ENCODE assay signal across 8 mouse cellular contexts in the genomic region with DNA sequence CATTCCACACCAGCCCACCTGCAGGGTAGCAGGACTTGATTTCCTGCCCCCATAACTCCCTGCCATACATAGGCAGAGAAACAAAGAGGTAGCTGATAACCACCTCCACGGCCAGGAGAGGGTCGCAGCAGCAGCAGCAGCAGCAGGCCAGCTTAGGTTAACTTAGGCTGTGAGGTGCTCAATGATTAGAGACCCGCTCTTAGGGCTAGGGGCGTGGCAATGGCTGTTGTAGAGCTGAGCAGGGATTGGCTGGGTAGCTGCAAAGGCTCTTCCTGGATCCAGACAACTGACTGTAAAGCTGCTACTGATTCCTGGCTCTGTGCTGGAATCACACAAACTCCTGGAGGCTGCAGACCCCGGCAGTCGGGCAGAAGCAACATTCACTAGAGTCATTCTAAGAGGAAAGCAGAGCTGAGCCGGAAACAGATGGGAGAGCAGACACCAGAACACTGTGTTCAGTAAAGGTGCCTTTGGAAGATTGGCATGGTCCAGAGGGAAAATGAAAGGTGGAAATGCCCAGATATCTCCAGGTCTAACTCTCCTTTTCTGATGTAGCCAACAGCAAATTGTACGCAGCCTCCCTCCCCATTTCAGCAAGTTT. TPM values are rescaled to one million over a fixed set of nuclear protein-coding genes. Genes with fewer than 3 reads are reported as not detected.
DNase-seq lines count a peak whose midpoint lies in the region; ATAC-seq and TF ChIP-seq lines count a peak whose summit lies in the region.

No protein-coding gene starts in this region.

- peak overlapping the region; percentile 58; the same call in 1 of the 2 replicates for H3K9ac ChIP-seq in heart, embryonic 11.5 days (ENCODE audit: low read depth, low read length)
- no peak overlapping the region; the same call in 1 of the 2 replicates for H3K9ac ChIP-seq in intestine, embryonic 14.5 days (ENCODE audit: low read length)
- H3K9ac ChIP-seq in stomach, postnatal 0 days (ENCODE audit: low read length) = no peak overlapping the region

- WGBS in heart, embryonic 11.5 days (ENCODE audit: insufficient replicate concordance) = 19% methylated on average over 8 of the region's 8 CpGs
- WGBS in spleen, adult 2 months = 36% methylated on average over 8 of the region's 8 CpGs
- 17% methylated on average over 8 of the region's 8 CpGs for WGBS in intestine, embryonic 14.5 days
- 27% methylated on average over 8 of the region's 8 CpGs for WGBS in stomach, postnatal 0 days

- no peak overlapping the region for H3K4me3 ChIP-seq in heart, embryonic 11.5 days (ENCODE audit: low read depth, low read length)
- H3K4me3 ChIP-seq in spleen, adult 2 months (ENCODE audit: extremely low read depth, insufficient read depth, insufficient read length) = no peak overlapping the region
- no peak overlapping the region for H3K4me3 ChIP-seq in intestine, embryonic 14.5 days (ENCODE audit: low read depth, low read length)
- no peak overlapping the region for H3K4me3 ChIP-seq in stomach, postnatal 0 days (ENCODE audit: low read depth, low read length)

- no peak for TF ChIP-seq CTCF in spleen, adult 2 months (IDR thresholded peaks at IDR 0.05; ENCODE audit: extremely low read depth, insufficient read depth, insufficient read length, insufficient replicate concordance)
- no peak for TF ChIP-seq CTCF in stomach, postnatal 0 days (IDR thresholded peaks at IDR 0.05; ENCODE audit: low read depth)

- DNase-seq in heart, postnatal 10 days = no peak
- no peak for DNase-seq in spleen, adult 2 months (ENCODE audit: low read depth in 1 of 2, low spot score in 2 of 2)
- DNase-seq in spleen, postnatal 36 days (ENCODE audit: low spot score in 2 of 2) = no peak
- DNase-seq in intestine, embryonic 14.5 days (ENCODE audit: low spot score) = no peak
- no peak for DNase-seq in stomach, postnatal 0 days (ENCODE audit: low spot score)
- DNase-seq in adrenal gland, adult 2 months = no peak
- DNase-seq in ovary, adult 18-20 months (ENCODE audit: low spot score) = no peak

- peaks cover 61% of the 10 kb centered on the region for H3K4me1 ChIP-seq in heart, embryonic 11.5 days (ENCODE audit: control insufficient read depth, insufficient read depth, low read length)
- H3K4me1 ChIP-seq in spleen, adult 2 months (ENCODE audit: control insufficient read depth, insufficient read depth, insufficient read length) = peaks cover 71% of the 10 kb centered on the region
- H3K4me1 ChIP-seq in intestine, embryonic 14.5 days (replicated peaks; ENCODE audit: control insufficient read depth, insufficient read depth, low read length) = peaks cover 49% of the 10 kb centered on the region
- H3K4me1 ChIP-seq in stomach, postnatal 0 days (replicated peaks; ENCODE audit: control insufficient read depth, insufficient read depth) = peaks cover 14% of the 10 kb centered on the region

- H3K27me3 ChIP-seq in heart, embryonic 11.5 days (ENCODE audit: control insufficient read depth, insufficient read depth, low read length) = no peaks in the 10 kb centered on the region
- no peaks in the 10 kb centered on the region for H3K27me3 ChIP-seq in spleen, adult 2 months (ENCODE audit: control insufficient read depth, insufficient read depth, low read length)
- H3K27me3 ChIP-seq in intestine, embryonic 14.5 days (replicated peaks; ENCODE audit: control insufficient read depth, insufficient read depth, low read length) = no peaks in the 10 kb centered on the region
- no peaks in the 10 kb centered on the region for H3K27me3 ChIP-seq in stomach, postnatal 0 days (ENCODE audit: control insufficient read depth, insufficient read depth, low read length)

- no peaks in the 10 kb centered on the region for H3K9me3 ChIP-seq in heart, embryonic 11.5 days (replicated peaks; ENCODE audit: control insufficient read depth, low read length)
- no peaks in the 10 kb centered on the region for H3K9me3 ChIP-seq in intestine, embryonic 14.5 days (ENCODE audit: control insufficient read depth, low read length)
- no peaks in the 10 kb centered on the region for H3K9me3 ChIP-seq in stomach, postnatal 0 days (ENCODE audit: control insufficient read depth, low read length)

- no peak for TF ChIP-seq POLR2A in spleen, adult 2 months (IDR thresholded peaks at IDR 0.05; ENCODE audit: low read depth, low read length)

- H3K36me3 ChIP-seq in heart, embryonic 11.5 days (ENCODE audit: control insufficient read depth, insufficient read depth, low read length) = no peaks in the 10 kb centered on the region
- 0 out of 2 replicates have a peak, but pooled peaks cover 2% of the 10 kb centered on the region for H3K36me3 ChIP-seq in spleen, adult 2 months (ENCODE audit: control insufficient read depth, insufficient read depth, low read length)
- H3K36me3 ChIP-seq in intestine, embryonic 14.5 days (ENCODE audit: control insufficient read depth, insufficient read depth, low read length) = no peaks in the 10 kb centered on the region
- H3K36me3 ChIP-seq in stomach, postnatal 0 days (ENCODE audit: control insufficient read depth, insufficient read depth, low read length) = no peaks in the 10 kb centered on the region

- 0 out of 2 replicates have a peak, but pooled peaks have one; percentile 49 for ATAC-seq in heart, embryonic 11.5 days (replicated peaks; ENCODE audit: insufficient number of reproducible peaks, low FRiP score, low TSS enrichment)
- ATAC-seq in intestine, embryonic 14.5 days (replicated peaks; ENCODE audit: low FRiP score, low TSS enrichment, low read depth) = 0 out of 2 replicates have a peak, but pooled peaks have one; percentile 56
- ATAC-seq in stomach, postnatal 0 days (ENCODE audit: low FRiP score, low TSS enrichment) = no peak

- no peak for TF ChIP-seq EP300 in stomach, postnatal 0 days (optimal IDR thresholded peaks at IDR 0.05)

- H3K4me2 ChIP-seq in heart, embryonic 11.5 days = peak overlapping the region; percentile 35
- no peak overlapping the region for H3K4me2 ChIP-seq in intestine, embryonic 14.5 days (ENCODE audit: low read length)
- H3K4me2 ChIP-seq in stomach, postnatal 0 days (replicated peaks; ENCODE audit: low read depth) = no peak overlapping the region

- peak overlapping the region; percentile 76 for H3K27ac ChIP-seq in heart, embryonic 11.5 days (ENCODE audit: low read depth, low read length)
- H3K27ac ChIP-seq in spleen, adult 2 months (ENCODE audit: insufficient read depth, low read length) = peak overlapping the region; percentile 70
- H3K27ac ChIP-seq in intestine, embryonic 14.5 days (ENCODE audit: low read depth) = peak overlapping the region; percentile 57
- H3K27ac ChIP-seq in stomach, postnatal 0 days (replicated peaks) = 0 out of 2 replicates have a peak overlapping the region, but pooled peaks have one; percentile 50

- intact Hi-C loops in heart, postnatal 10 days (cut with DNase I) = loop anchor here (2.0 kb wide), 1 partner anchor 14 kb away; no protein-coding TSS in a partner anchor

RNA-seq across cellular contexts. Expression of a gene that starts 39.6 kb away (rescaled TPM):
- 10.6 and 12.7 TPM in 2 replicates for polyA plus RNA-seq in heart, embryonic 11.5 days (2014; fragmentation: Nextera tagmentation; extraction: Ambion mirVana)
- total RNA-seq in heart, postnatal 10 days (2021) = 10 to 100 TPM; 51.2 to 59.7 TPM
- polyA plus RNA-seq in spleen, adult 2 months (2012; rRNA removed) = 47.7 and 57.3 TPM in 2 replicates
- polyA plus RNA-seq in intestine, embryonic 14.5 days (2014; fragmentation: Nextera tagmentation; extraction: Ambion mirVana) = 8.3 and 9.3 TPM in 2 replicates
- polyA plus RNA-seq in stomach, postnatal 0 days (2015; fragmentation: Nextera tagmentation; extraction: Ambion mirVana) = 13.1 and 13.3 TPM in 2 replicates
- total RNA-seq in adrenal gland, adult 2 months (2021) = 10 to 100 TPM; 28.9 to 34.0 TPM
- polyA plus RNA-seq in adrenal gland, adult 2 months (2012; rRNA removed) = 13.8 and 16.1 TPM in 2 replicates
